Mouse (Mus musculus) neural tube, embryonic 15.5 days (tissue): ENCODE data around the gene Lyl1. TPM values are rescaled to one million over a fixed set of nuclear protein-coding genes. Genes with fewer than 3 reads are reported as not detected.

Source experiments
- ATAC-seq: fragments of 200-750 bp; cut with Nextera tagmentation; 2 replicates; pipeline ENCODE4 v1.8.0; 2017; ENCODE audit warnings: mild to moderate bottlenecking, moderate TSS enrichment, moderate library complexity; ENCODE audit not compliant: low FRiP score
- H3K27ac ChIP-seq: fragments of 300-500 bp; sonication (generic); replicated peaks from 2 replicates; pipeline ENCODE4 v1.5.1; 2015; ENCODE audit warnings: mild to moderate bottlenecking, inconsistent platforms
- H3K27me3 ChIP-seq: fragments of 300-500 bp; sonication (generic); replicated peaks from 2 replicates; pipeline ENCODE4 v1.6.1; 2015; ENCODE audit warnings: inconsistent platforms
- H3K36me3 ChIP-seq: fragments of 300-500 bp; sonication (generic); 2 replicates; pipeline ENCODE4 v1.6.1; 2015; ENCODE audit warnings: inconsistent platforms
- H3K4me1 ChIP-seq: fragments of 300-500 bp; sonication (generic); 2 replicates; pipeline ENCODE4 v1.6.1; 2015; ENCODE audit warnings: inconsistent platforms
- H3K4me2 ChIP-seq: fragments of 300-500 bp; sonication (generic); 2 replicates; pipeline ENCODE4 v1.6.1; 2015; ENCODE audit warnings: inconsistent platforms, mild to moderate bottlenecking, moderate library complexity
- H3K4me3 ChIP-seq: fragments of 300-500 bp; sonication (generic); replicated peaks from 2 replicates; pipeline ENCODE4 v1.5.1; 2015; ENCODE audit warnings: mild to moderate bottlenecking, inconsistent platforms
- H3K9ac ChIP-seq: fragments of 300-500 bp; sonication (generic); replicated peaks from 2 replicates; pipeline ENCODE4 v1.6.1; 2015; ENCODE audit warnings: mild to moderate bottlenecking, inconsistent platforms
- H3K9me3 ChIP-seq: fragments of 300-500 bp; sonication (generic); replicated peaks from 2 replicates; pipeline ENCODE4 v1.6.1; 2016; ENCODE audit warnings: inconsistent platforms
- WGBS: fragments of 180-500 bp; shearing (Covaris S2); methylation state at CpG from one replicate; pipeline ENCODE4 v1.1.7; 2015; ENCODE audit warnings: mixed read lengths; 5-methylcytosine and 5-hydroxymethylcytosine counted together
- polyA plus RNA-seq: library from polyadenylated mRNA; unstranded; fragments of >200 nt; fragmentation: Nextera tagmentation; extraction: Ambion mirVana; gene quantifications from 2 replicates; pipeline ENCODE4 v1.2.1, GENCODE M21; 2015

Gene Lyl1
- polyA plus RNA-seq, 1 experiment from 2014 or later = 3.1 TPM

DNA sequence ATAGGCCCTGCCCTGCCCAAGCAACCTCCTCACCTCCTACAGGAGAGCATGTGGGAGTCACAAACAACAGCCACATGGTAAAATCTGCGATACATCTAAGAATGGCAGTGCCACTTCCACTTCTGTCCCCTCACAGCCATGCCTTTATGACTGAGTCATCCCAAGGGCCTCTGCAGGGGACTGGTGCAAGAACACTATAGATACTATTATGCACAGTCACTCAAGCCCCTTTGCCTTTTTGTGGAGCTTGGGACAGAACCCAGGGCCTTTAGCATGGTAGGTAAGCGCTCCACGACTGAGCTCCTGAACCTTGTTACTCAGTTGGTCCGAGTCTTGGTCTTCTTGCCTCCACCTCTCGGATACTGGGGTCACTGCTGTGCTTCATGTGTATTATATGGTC is 24.0 kb upstream of the Lyl1 start:
- Histone ChIP-seq H3K9me3 (no peaks in the 10 kb centered on the region), H3K4me2 (no peak overlapping the region), H3K27ac (no peak overlapping the region), H3K27me3 (no peaks in the 10 kb centered on the region), H3K4me3 (no peak overlapping the region), H3K9ac (no peak overlapping the region), H3K36me3 (peaks cover 47% of the 10 kb centered on the region), H3K4me1 (peaks cover 3% of the 10 kb centered on the region; the same call in 1 of the 2 replicates)
- WGBS = 96% methylated on average over 5 of the region's 5 CpGs
- no peak for ATAC-seq

DNA sequence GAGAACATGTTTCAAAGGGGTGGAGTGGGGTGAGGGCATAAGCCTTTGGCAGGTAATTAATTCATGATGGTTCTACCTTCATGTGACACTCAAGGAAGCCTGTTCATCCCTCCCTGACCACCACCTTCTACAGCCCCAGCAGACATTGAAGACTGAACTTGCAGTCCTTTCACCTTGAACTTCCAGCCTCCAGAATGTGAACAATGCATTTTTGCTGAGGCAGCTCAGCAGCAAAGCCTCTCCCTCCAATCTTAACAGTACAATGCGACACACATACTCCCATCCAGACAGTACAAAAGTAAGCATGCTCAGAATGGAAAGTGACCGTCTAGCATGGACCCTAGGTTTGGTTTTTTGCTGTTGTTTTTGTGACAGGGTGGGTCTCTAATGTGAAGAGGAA is 19.8 kb upstream of the Lyl1 start:
- Histone ChIP-seq H3K27ac (no peak overlapping the region), H3K4me1 (peaks cover 34% of the 10 kb centered on the region), H3K4me3 (no peak overlapping the region), H3K36me3 (peaks cover 9% of the 10 kb centered on the region), H3K9ac (no peak overlapping the region), H3K27me3 (no peaks in the 10 kb centered on the region), H3K4me2 (no peak overlapping the region), H3K9me3 (no peaks in the 10 kb centered on the region)
- 78% methylated on average over 2 of the region's 2 CpGs for WGBS
- ATAC-seq = no peak

DNA sequence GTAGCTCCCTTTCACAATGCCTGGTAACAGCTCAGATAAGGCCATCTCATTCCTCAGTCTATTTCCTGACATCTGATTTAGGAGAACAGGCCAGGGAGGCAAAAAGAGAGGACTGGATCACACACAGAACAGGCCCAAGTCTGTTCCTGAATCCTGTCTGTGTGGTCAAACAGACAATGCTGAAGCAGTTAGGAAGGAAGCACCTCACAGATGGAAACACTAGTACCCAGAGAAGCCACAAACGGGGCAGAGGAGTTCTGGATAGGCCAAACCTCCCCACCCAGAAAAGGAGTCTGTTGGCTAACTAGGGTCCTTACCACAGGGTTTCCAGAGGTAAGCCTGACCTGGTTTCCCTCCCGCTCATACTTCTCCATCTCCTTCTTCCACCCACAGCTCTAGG is 19.0 kb upstream of the Lyl1 start:
- H3K36me3 ChIP-seq = peaks cover 5% of the 10 kb centered on the region; the same call in 1 of the 2 replicates
- no peak overlapping the region for H3K9ac ChIP-seq
- no peak overlapping the region for H3K4me3 ChIP-seq
- H3K27me3 ChIP-seq = no peaks in the 10 kb centered on the region
- WGBS = 85% methylated on average over 2 of the region's 2 CpGs
- H3K27ac ChIP-seq = no peak overlapping the region
- H3K9me3 ChIP-seq = no peaks in the 10 kb centered on the region
- ATAC-seq = no peak
- peaks cover 38% of the 10 kb centered on the region for H3K4me1 ChIP-seq
- no peak overlapping the region for H3K4me2 ChIP-seq

DNA sequence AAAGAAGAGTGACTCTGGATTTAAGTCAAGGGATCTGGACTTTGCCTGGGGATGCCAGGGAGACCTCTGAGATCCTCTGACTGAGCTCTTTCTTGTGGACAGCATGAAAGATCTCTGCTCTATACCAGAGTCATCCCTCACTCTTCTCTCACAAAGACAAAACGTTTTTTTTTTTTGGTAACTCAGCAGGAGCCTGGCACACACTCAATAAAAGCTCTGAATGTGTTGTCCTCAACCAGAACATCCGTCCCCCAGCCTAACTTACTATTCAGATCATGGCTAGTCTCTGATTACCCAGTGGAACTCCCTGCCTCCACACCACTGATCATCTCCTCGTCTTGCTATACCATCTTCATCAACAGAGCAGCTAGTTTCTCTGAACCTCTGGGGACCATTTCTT is 16.7 kb upstream of the Lyl1 start:
- H3K9ac ChIP-seq = no peak overlapping the region
- no peaks in the 10 kb centered on the region for H3K9me3 ChIP-seq
- H3K27ac ChIP-seq = 0 out of 2 replicates have a peak overlapping the region, but pooled peaks have one; percentile 55
- WGBS = 24% methylated on average over 3 of the region's 3 CpGs
- H3K4me1 ChIP-seq = peaks cover 50% of the 10 kb centered on the region
- no peaks in the 10 kb centered on the region for H3K27me3 ChIP-seq
- no peak for ATAC-seq
- no peak overlapping the region for H3K4me3 ChIP-seq
- H3K36me3 ChIP-seq = 0 out of 2 replicates have a peak, but pooled peaks cover 5% of the 10 kb centered on the region
- H3K4me2 ChIP-seq = no peak overlapping the region

DNA sequence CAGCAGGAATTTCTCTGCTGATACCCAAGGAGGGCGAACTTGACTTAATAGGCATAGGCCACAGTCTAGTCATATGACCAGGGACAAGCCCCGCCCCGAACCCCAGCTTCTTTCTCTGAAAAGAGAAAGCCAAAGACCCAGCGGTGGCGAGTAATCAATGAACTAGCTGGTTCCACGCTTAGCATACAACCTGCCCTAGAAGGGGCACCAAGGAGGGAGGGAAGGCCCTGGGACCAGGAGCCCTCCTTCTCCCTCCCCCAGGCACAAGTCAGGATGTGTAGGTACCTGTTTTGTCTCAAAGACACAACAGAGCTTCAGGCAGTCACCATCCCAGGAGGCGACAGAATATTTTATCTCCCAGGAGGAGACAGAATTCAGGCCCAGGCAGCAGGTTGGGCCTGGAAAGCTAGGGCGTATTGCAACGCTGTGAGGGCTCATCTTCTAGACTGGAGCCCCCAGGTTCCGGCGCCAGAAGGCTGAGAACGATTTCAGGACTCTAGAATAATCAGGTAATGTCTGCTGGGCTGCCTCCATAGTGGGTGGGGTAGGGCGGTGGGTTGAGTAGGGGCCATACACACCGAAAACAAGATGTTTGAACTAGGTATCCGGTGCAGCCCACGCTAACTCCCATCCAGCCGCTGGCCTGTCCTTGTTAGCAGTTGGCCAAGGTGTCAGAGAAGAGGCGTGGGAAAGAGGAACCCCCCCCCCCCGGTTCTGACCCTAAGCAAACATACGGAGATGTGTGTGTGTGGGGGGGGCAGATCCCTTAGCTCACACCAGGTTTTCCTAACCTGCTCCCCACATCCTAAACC is 14.9 kb upstream of the Lyl1 start, which contains the start of gene Trmt1:
Gene Trmt1 (plus strand): TSS at position 117 of the 812 bp plus-strand sequence.
- 9% methylated on average over 20 of the region's 20 CpGs for WGBS
- Histone ChIP-seq H3K4me1 (peaks cover 64% of the 10 kb centered on the region), H3K9me3 (no peaks in the 10 kb centered on the region), H3K4me2 (peak within 1 kb of the TSS; percentile 76), H3K36me3 (peaks cover 13% of the 10 kb centered on the region), H3K4me3 (peak within 1 kb of the TSS; percentile 99), H3K9ac (peak within 1 kb of the TSS; percentile 99), H3K27ac (peak within 1 kb of the TSS; percentile 88), H3K27me3 (no peaks in the 10 kb centered on the region)
- ATAC-seq = 0 out of 2 replicates have a peak, but pooled peaks have one; percentile 10

DNA sequence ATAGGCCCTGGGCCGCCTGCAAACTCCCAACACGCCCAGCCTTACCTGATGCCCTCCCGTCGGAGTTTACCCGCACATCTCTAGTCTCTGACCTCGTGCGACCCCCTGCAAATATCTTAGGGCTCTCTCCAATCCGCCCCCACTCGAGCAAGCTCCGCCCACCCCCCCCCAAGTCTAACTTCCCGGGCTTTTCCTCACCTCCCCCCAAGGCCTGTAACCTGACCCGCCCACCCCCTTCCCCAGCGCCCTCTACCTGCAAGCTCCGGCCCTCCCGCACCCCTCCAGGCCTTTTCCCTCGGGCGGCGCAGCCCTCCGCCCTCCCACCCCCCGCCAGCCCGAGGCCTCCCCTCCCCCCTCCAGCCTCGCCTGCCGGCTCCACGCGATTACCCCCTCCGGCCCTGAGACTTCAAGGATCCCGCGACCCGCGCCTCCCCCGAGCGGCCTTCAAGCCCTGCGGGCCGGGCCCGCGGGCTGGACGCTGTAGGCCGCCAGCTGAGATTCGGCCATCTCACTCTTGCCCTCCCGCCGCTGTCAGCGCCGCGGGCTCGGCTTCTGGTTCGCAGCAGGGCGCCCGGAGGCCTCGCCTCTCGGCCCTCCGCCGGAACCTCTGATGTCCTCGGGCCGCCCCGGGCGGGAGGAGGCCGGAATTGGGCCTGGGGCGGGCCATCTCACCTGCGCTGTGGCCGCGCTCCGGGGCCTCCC is 14.1 kb upstream of the Lyl1 start:
- H3K9ac ChIP-seq = peak overlapping the region; percentile 99
- peaks cover 63% of the 10 kb centered on the region for H3K4me1 ChIP-seq
- peak; percentile 18 for ATAC-seq
- no peaks in the 10 kb centered on the region for H3K27me3 ChIP-seq
- H3K36me3 ChIP-seq = peaks cover 16% of the 10 kb centered on the region
- peak overlapping the region; percentile 76 for H3K4me2 ChIP-seq
- WGBS = under 1% methylated on average over 48 of the region's 62 CpGs
- peak overlapping the region; percentile 99 for H3K4me3 ChIP-seq
- H3K27ac ChIP-seq = peak overlapping the region; percentile 88
- no peaks in the 10 kb centered on the region for H3K9me3 ChIP-seq

DNA sequence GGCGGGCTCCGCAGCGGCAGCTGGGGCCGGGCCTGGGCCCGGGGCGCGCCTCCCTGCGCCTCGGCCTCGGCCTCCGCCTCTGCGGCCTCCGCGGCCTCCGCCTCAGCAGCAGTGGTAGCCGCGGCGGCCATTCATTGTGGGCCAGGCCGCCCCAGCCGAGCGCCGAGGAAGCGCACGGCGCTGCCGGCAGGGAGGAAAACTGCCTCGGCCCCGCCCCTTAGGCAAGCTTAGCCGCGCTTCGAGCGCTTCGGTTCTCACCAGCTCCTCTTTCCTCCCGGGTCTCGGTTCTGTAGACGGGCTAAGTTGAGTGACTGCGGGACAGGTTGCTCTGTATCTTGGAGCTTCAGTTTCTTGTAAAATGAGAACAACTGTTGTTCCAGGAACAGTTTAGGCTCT is 13.6 kb upstream of the Lyl1 start, which contains the start of gene Nacc1:
Gene Nacc1 (minus strand): TSS at position 158 of the 396 bp plus-strand sequence.
- under 1% methylated on average over 25 of the region's 37 CpGs for WGBS

DNA sequence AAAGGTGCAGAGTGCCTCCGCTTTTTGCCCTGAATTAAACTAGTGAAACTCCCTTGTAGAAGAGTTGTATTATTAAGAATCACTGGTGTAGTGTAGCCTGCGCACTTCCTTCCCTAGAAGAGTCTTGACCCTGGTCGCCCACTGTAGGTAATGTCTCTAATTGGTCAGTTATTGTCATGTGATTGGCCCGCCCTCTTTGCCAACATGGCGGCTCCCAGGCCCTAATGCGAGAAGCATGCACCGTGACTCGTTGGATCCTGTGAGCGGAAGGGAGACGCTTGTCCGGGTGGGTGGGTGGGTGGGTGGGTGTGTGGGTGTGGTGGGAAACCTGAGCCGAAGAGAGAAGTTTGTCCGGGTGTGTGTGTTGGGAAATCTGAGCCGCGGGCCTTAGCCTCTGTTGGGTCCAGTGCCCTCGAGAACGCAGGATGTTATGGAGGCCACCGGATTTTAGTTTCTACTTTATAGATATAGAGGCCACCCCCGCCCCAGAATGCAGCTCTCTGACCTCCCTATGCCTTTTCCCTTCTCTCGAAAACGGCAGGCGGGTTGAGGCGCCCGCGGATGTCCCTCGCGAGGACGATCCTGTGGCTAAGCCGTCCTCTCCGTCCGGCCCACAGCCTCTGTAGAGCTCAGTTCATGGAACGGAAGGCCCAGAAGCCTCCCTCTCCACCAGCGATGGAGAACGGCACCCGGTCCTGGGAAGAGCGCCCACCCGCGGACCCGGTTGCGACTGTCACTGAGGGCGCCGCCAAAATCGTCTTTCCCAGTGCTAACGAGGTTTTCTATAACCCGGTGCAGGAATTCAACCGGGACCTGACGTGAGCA is 12.0 kb upstream of the Lyl1 start:
- Histone ChIP-seq H3K27me3 (no peaks in the 10 kb centered on the region), H3K27ac (peak overlapping the region; percentile 45), H3K4me2 (peak overlapping the region; percentile 91), H3K4me1 (peaks cover 51% of the 10 kb centered on the region), H3K36me3 (peaks cover 25% of the 10 kb centered on the region), H3K4me3 (peak overlapping the region; percentile 68), H3K9me3 (no peaks in the 10 kb centered on the region), H3K9ac (peak overlapping the region; percentile 52)
- peak; percentile 87 for ATAC-seq
- WGBS = under 1% methylated on average over 47 of the region's 47 CpGs

More for the DNA sequence above, 13.6 kb upstream of the Lyl1 start, which contains the start of gene Nacc1:
- Histone ChIP-seq H3K27ac (peak within 1 kb of the TSS; percentile 88), H3K9me3 (no peaks in the 10 kb centered on the region), H3K4me1 (peaks cover 60% of the 10 kb centered on the region), H3K27me3 (no peaks in the 10 kb centered on the region), H3K36me3 (peaks cover 18% of the 10 kb centered on the region), H3K4me3 (peak within 1 kb of the TSS; percentile 99), H3K9ac (peak within 1 kb of the TSS; percentile 99), H3K4me2 (peak within 1 kb of the TSS; percentile 91)
- ATAC-seq = peak; percentile 75

DNA sequence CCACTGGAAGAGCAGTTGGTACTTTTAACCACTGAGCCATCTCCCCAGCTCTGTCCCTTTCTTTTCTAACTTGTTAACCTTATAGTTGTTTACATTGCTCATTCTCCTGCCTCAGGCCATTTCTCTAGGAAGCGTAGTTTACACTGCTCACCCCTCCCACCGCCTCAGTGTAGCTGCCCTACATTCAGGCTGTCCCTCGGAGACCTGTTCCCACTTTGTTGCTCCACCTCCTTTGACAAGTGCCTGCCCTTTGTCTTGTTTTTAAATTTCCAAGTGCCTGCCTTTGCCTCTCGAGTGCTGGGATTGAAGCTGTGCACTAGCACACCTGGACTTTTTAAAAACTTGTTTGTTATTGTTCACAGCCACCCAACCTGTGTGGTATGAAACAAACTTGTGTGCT is 7.9 kb upstream of the Lyl1 start:
- Histone ChIP-seq H3K36me3 (peaks cover 47% of the 10 kb centered on the region), H3K4me2 (no peak overlapping the region), H3K4me1 (peaks cover 21% of the 10 kb centered on the region), H3K27me3 (no peaks in the 10 kb centered on the region), H3K9me3 (no peaks in the 10 kb centered on the region), H3K27ac (no peak overlapping the region), H3K4me3 (no peak overlapping the region), H3K9ac (no peak overlapping the region)
- ATAC-seq = no peak
- 79% methylated on average over 4 of the region's 4 CpGs for WGBS

DNA sequence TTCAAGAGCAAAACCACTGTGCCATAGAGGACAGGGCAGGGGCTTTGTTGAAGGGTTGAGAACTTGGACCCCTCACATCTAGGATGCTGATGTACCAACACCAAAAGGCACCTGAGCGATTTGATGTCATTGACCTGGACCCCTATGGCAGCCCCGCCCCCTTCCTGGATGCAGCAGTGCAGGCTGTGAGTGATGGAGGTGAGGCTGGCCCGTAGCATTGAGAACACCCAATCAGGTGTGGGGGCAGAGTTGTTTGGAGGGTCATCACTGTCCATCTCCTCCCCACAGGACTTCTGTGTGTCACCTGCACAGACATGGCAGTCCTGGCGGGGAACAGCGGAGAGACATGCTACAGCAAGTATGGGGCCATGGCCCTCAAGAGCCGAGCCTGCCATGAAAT is 6.1 kb upstream of the Lyl1 start:
- H3K36me3 ChIP-seq = peaks cover 62% of the 10 kb centered on the region

More for the DNA sequence above, 6.1 kb upstream of the Lyl1 start:
- ATAC-seq = no peak
- H3K4me2 ChIP-seq = no peak overlapping the region
- H3K27me3 ChIP-seq = no peaks in the 10 kb centered on the region
- no peaks in the 10 kb centered on the region for H3K9me3 ChIP-seq
- no peak overlapping the region for H3K9ac ChIP-seq
- WGBS = 94% methylated on average over 6 of the region's 6 CpGs
- H3K4me1 ChIP-seq = peaks cover 12% of the 10 kb centered on the region
- H3K27ac ChIP-seq = no peak overlapping the region
- H3K4me3 ChIP-seq = no peak overlapping the region
